Mouse (Mus musculus) liver, postnatal 0 days (tissue): ENCODE data around the gene Ccdc194. TPM values are rescaled to one million over a fixed set of nuclear protein-coding genes. Genes with fewer than 3 reads are reported as not detected.

Experiments used
- ATAC-seq: fragments of 200-750 bp; cut with Nextera tagmentation; 2 replicates; pipeline ENCODE4 v1.8.0; 2017; ENCODE audit warnings: mild to moderate bottlenecking, moderate library complexity
- DNase-seq: peaks from one replicate; pipeline ENCODE4 v3.0.0-alpha.2; 2016
- H3K27ac ChIP-seq: fragments of 300-500 bp; sonication (generic); 2 replicates; pipeline ENCODE4 v1.5.1; 2014; ENCODE audit warnings: antibody characterized with exemption, moderate library complexity, mild to moderate bottlenecking, low read depth
- H3K27me3 ChIP-seq: fragments of 300-500 bp; sonication (generic); 2 replicates; pipeline ENCODE4 v1.6.1; 2014; ENCODE audit warnings: low read length, control low read depth, mixed read lengths; ENCODE audit not compliant: insufficient read depth
- H3K36me3 ChIP-seq: fragments of 300-500 bp; sonication (generic); replicated peaks from 2 replicates; pipeline ENCODE4 v1.6.1; 2014; ENCODE audit warnings: mild to moderate bottlenecking, control low read depth, low read length, moderate library complexity, mixed read lengths; ENCODE audit not compliant: insufficient read depth
- H3K4me1 ChIP-seq: fragments of 300-500 bp; sonication (generic); 2 replicates; pipeline ENCODE4 v1.6.1; 2014; ENCODE audit warnings: antibody characterized with exemption, mild to moderate bottlenecking, control low read depth; ENCODE audit not compliant: insufficient read depth
- H3K4me2 ChIP-seq: fragments of 300-500 bp; sonication (generic); 2 replicates; pipeline ENCODE4 v1.6.1; 2014; ENCODE audit warnings: low read depth, mild to moderate bottlenecking, low read length, moderate library complexity, mixed read lengths
- H3K4me3 ChIP-seq: fragments of 300-500 bp; sonication (generic); 2 replicates; pipeline ENCODE4 v1.5.1; 2014; ENCODE audit warnings: low read depth, low read length
- H3K9ac ChIP-seq: fragments of 300-500 bp; sonication (generic); replicated peaks from 2 replicates; pipeline ENCODE4 v1.6.1; 2014; ENCODE audit warnings: mild to moderate bottlenecking, moderate library complexity
- H3K9me3 ChIP-seq: fragments of 300-500 bp; sonication (generic); 2 replicates; pipeline ENCODE4 v1.6.1; 2016; ENCODE audit warnings: mild to moderate bottlenecking, control low read depth, low read length, mixed read lengths
- CTCF ChIP-seq: sonication (generic); IDR thresholded peaks from 2 replicates; pipeline ENCODE4 v1.5.1; 2016; ENCODE audit warnings: antibody characterized with exemption, low read depth
- EP300 ChIP-seq: IDR thresholded peaks from 2 replicates; pipeline ENCODE4 v1.6.1; 2016; ENCODE audit warnings: antibody characterized with exemption, low read depth, mild to moderate bottlenecking
- WGBS: fragments of 180-500 bp; shearing (Covaris S2); extraction: QIAGEN DNeasy Blood & Tissue Kit; methylation state at CpG from one replicate; pipeline ENCODE4 v1.1.7; 2014; ENCODE audit not compliant: insufficient replicate concordance; 5-methylcytosine and 5-hydroxymethylcytosine counted together
- polyA plus RNA-seq: library from polyadenylated mRNA; unstranded; fragments of >200 nt; fragmentation: Nextera tagmentation; extraction: Ambion mirVana; gene quantifications from 2 replicates; pipeline ENCODE4 v1.2.1, GENCODE M21; 2015

Gene Ccdc194
- 0.20 TPM in 1 of 2 replicates, not detected in the other for polyA plus RNA-seq

DNA sequence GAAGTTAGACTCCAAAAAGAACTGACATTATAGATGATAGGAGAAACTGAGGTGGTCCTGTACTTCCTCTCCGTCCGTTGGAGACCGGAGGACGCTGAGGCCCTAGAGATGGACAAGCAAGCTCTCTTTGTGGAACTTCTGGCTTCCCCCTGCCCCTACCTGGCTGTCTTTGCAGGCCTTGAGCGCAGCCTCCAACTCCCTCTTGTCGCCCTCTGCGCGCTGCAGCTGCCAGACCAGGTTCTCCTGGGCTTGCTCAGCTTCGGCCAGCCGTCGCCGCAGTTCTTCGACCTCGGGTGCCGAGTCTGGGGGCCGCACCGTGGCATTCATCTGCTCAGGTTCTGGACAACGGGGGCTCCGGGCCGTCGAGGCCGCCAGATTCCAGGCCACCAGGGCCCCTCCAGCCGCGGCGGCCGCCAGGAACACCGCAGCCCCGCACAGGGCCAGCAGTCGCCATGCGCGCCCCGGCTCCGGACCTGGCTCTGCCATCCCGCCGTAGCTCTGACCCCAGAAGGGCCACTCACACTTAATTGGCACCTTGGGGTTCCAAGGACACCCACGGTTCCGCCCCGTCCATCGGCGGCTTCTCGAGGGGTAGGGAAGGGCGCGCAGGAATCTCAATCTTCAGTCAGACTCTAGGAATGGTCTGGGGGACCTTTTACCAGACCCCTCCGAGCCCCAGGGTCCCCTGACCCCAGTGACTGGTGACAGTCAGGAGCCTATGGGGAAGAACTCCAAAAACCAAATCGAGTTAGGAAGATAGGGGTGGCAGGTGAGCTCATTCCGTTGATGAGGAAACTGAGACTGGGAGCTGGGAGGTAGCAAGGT, at the start of gene Ccdc194:
Gene Ccdc194, minus strand, starts transcription at position 486 of the 825 bp plus-strand sequence.
- TF ChIP-seq EP300 (no peak), CTCF (no peak)
- ATAC-seq = no peak
- no peak within 1 kb of the TSS for H3K4me2 ChIP-seq

GRCm38 (mm10) chr8:71575020-71575419, 49.5 kb upstream of the Ccdc194 start:
- 61% methylated on average over 1 of the region's 1 CpGs for WGBS
- ATAC-seq (no peak), DNase-seq (no peak)
- no peak overlapping the region for H3K4me2 ChIP-seq
- TF ChIP-seq EP300 (no peak), CTCF (no peak)
- H3K9me3 ChIP-seq = no peaks in the 10 kb centered on the region
- H3K4me1 ChIP-seq = peaks cover 11% of the 10 kb centered on the region
- no peak overlapping the region for H3K9ac ChIP-seq
- no peak overlapping the region for H3K27ac ChIP-seq
- H3K4me3 ChIP-seq = no peak overlapping the region
- H3K36me3 ChIP-seq = no peaks in the 10 kb centered on the region
- no peaks in the 10 kb centered on the region for H3K27me3 ChIP-seq

More for the DNA sequence above, at the start of gene Ccdc194:
- Histone ChIP-seq H3K4me1 (peaks cover 3% of the 10 kb centered on the region; the same call in 1 of the 2 replicates), H3K27ac (peak within 1 kb of the TSS; percentile 84), H3K36me3 (no peaks in the 10 kb centered on the region), H3K9ac (no peak within 1 kb of the TSS), H3K9me3 (no peaks in the 10 kb centered on the region), H3K27me3 (peaks cover 11% of the 10 kb centered on the region), H3K4me3 (no peak within 1 kb of the TSS)
- DNase-seq = no peak
- 36% methylated on average over 43 of the region's 46 CpGs for WGBS

DNA sequence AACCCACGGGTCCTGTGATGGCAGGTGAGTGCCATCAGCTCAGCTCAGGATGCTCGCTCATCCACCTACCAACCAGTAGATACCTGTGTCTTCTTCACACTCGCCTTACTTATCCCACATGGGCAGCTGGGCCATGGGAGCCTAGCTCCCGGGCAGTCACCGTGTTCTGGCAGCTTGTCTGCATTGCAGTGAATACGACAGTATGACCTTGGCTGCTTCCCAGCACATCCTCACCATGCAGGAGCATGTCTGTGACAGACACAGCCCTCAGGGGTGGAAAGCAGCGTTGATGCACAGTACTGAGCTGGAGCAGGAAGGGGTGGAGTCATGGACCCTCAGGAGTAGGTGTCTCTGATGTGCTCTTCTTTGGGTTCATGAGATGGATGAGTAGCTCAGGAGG, 48.9 kb upstream of the Ccdc194 start:
- ATAC-seq = no peak
- H3K9ac ChIP-seq = no peak overlapping the region
- H3K4me2 ChIP-seq = no peak overlapping the region
- no peaks in the 10 kb centered on the region for H3K36me3 ChIP-seq
- peaks cover 17% of the 10 kb centered on the region for H3K4me1 ChIP-seq
- H3K27ac ChIP-seq = no peak overlapping the region
- H3K4me3 ChIP-seq = no peak overlapping the region
- 77% methylated on average over 7 of the region's 7 CpGs for WGBS
- H3K27me3 ChIP-seq = no peaks in the 10 kb centered on the region
- DNase-seq = no peak
- no peak for TF ChIP-seq CTCF
- TF ChIP-seq EP300 = no peak
- H3K9me3 ChIP-seq = no peaks in the 10 kb centered on the region

- TF ChIP-seq CTCF (no peak), EP300 (no peak)
- H3K4me2 ChIP-seq = no peak overlapping the region
- 76% methylated on average over 9 of the region's 9 CpGs for WGBS
- no peaks in the 10 kb centered on the region for H3K9me3 ChIP-seq
- H3K27ac ChIP-seq = no peak overlapping the region
- ATAC-seq (no peak), DNase-seq (peak; percentile 60)
- H3K4me3 ChIP-seq = no peak overlapping the region
- peaks cover 3% of the 10 kb centered on the region; the same call in 1 of the 2 replicates for H3K27me3 ChIP-seq
- peaks cover 27% of the 10 kb centered on the region for H3K4me1 ChIP-seq
- H3K9ac ChIP-seq = no peak overlapping the region
- no peaks in the 10 kb centered on the region for H3K36me3 ChIP-seq
Measured at GRCm38 (mm10) chr8:71572847-71573633, 47.5 kb upstream of the Ccdc194 start.

DNA sequence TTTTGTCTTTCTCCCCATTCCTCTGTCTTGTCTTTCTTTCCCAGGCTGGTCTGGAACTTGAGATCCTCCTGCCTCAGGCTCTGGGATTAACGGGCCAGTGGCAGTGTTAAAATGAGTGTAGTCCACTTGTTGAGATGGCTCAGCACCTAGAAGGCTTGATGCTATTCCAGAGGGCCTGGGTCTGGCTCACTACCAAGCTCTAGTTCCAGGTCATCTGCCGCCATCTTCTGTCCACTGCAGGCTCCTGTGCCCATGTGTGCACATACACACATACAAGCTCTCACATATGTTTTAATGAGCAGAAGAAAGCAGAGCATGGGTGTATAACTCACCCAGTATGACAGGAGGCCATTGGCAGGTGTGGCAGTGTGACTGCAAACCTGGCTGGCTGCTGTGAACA, 46.6 kb upstream of the Ccdc194 start:
- Histone ChIP-seq H3K27ac (no peak overlapping the region), H3K4me1 (peaks cover 27% of the 10 kb centered on the region), H3K9ac (no peak overlapping the region), H3K36me3 (no peaks in the 10 kb centered on the region), H3K4me3 (no peak overlapping the region), H3K27me3 (peaks cover 3% of the 10 kb centered on the region; the same call in 1 of the 2 replicates), H3K9me3 (no peaks in the 10 kb centered on the region), H3K4me2 (no peak overlapping the region)
- ATAC-seq (no peak), DNase-seq (no peak)
- no peak for TF ChIP-seq EP300
- TF ChIP-seq CTCF = no peak
- WGBS = 85% methylated on average over 2 of the region's 2 CpGs
